Mouse (Mus musculus) cerebellum, adult 9-10 months (tissue): ENCODE results near the gene Ifit1bl2.
"Not testable (repeated sequence)": the region's sequence is repeated elsewhere in the genome, so short reads cannot be mapped to it uniquely, and the experiment has no call there.

Experiments used
- DNase-seq: peaks from one replicate; pipeline ENCODE4 v3.0.0; 2022

Ifit1bl2 gene

GRCm38 (mm10) chr19:34640623-34641022 lies at the start of gene Ifit1bl2, which contains the start of gene Ifit1:
TSS of gene Ifit1bl2 (minus strand) at chr19:34640743.
TSS of gene Ifit1 (plus strand) at chr19:34640871.
- DNase-seq: no peak

DNA sequence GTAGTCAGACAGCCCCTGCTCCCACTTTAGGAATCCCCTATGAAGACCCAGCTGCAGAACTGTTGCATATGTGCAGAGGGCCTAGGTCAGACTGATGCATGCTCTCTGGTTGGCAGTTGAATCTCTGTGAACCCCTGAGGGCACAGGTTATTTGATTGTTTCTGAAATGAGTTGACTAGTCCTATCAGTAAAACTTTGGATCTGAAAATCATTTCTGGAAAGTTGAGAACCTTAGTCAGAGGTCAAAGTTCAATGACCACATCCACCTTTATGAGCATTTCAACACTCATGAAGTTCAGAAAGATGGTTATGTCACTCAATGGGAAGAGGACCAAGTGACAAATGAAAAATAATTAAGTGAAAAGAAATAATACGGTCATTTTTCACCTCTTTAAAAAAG lies 45.0 kb upstream of the Ifit1bl2 start:
- DNase-seq: no peak

- no peak for DNase-seq
These were observed 44.3 kb upstream of the Ifit1bl2 start for GRCm38 (mm10) chr19:34684857-34685256.

DNA sequence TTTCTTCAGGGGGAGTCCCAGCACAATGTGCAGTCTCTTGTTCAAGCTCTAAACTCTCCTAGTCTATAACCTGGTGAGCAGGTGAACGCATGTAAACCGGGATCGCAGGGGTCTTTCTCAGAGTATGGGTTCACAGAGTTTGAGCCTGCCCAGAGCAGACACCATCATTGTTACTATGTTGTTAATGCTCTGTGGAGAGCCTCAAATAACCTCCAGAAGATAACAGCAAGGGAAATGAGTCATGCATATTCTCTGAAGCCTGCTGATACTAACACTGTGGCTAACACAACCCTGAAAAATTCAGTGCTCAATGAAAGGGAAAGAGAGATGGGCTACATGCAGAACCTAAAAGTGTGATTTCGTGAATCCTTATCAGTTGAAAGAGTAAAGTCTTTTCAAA lies 37.9 kb upstream of the Ifit1bl2 start:
- no peak for DNase-seq

DNA sequence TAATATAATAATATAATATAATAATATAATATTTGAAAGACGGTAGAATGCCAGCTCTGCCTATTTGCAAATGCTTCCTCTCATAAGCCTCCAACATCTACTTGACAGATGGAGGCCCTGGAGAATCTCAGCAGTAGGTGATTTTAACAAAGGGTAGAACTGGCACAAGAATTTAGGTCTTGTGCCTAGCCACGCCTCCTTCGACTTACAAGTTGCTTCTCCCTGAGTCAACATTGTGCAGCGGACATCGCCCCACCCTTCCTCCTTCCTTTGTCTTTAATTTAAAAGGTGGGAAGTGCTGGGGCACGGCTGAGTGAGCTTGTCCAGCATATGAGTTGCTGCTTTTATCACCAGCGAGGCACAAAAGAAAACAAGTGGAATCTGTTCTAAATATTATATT lies 32.9 kb upstream of the Ifit1bl2 start:
- DNase-seq: peak; percentile 59

GRCm38 (mm10) chr19:34666127-34666526 lies 25.6 kb upstream of the Ifit1bl2 start:
- DNase-seq: peak; percentile 70

- no peak for DNase-seq
These were observed 22.2 kb upstream of the Ifit1bl2 start for GRCm38 (mm10) chr19:34662740-34663139.

- DNase-seq: peak; percentile 70
These were observed 21.5 kb upstream of the Ifit1bl2 start for GRCm38 (mm10) chr19:34662067-34662507.

- no peak for DNase-seq
These were observed 16.2 kb upstream of the Ifit1bl2 start for GRCm38 (mm10) chr19:34656511-34657298.

DNA sequence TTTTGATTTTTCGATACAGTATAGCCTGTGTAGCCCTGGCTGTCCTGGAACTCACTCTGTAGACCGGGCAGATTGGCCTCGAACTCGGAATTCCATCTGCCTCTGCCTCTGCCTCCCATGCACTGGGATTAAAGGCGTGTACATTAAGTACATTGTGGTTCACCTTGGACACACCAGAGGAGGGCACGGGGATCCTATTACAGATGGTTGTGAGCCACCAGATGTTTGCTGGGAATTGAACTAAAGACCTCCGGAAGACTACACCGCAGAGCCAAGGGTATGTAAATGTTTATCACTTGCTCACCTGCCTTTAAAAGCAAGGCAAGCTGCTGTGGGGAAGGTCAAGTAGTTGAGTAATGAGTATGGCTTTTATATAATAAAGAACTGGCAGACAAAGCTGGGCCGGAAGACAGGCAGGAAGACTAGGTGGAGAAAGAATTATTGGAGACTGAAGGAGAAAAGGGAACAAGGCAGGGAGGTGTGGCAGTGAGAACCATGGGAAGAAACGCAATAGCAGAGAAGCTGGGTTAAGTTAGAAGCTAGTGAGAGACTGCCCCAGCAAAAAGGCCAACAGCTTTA lies 14.8 kb upstream of the Ifit1bl2 start:
- no peak for DNase-seq

DNA sequence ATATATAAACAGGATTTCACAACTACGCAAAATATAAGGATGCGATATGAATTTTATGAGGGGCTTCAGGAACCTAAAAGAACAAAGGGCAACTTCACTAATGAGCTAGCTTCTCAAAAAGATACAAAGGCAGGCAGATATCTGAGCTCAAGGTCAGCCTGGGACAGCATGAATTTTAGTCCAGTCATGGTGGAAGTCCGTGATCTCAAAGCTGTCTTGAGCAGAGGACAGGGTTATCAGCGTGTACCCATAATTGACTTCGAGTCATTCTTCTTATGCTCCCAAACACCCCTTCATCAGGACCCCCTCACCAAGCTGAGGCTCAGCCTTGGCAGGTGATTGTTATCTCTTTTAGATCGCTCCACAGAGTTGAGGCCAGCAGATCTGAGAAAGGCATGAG lies 10.5 kb upstream of the Ifit1bl2 start:
- DNase-seq: no peak

DNA sequence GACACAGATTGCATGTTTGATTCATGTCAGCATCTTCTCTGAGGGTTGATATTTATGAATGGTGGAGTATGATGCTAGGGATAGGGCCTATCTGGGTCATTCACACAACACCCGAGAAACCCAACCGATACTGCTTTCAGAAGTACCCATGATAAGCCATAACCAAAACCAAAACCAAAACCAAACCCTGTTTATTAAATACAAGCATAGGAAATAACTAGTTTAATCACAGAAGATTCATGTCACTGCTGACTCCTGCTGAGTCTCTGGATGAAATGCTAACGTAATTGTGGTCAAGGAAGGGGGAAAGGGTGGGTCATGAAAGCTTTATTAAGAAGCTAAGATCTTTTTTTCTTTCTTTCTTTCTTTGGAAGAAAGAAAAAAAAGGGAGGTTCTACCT lies 9.7 kb upstream of the Ifit1bl2 start:
- no peak for DNase-seq

DNA sequence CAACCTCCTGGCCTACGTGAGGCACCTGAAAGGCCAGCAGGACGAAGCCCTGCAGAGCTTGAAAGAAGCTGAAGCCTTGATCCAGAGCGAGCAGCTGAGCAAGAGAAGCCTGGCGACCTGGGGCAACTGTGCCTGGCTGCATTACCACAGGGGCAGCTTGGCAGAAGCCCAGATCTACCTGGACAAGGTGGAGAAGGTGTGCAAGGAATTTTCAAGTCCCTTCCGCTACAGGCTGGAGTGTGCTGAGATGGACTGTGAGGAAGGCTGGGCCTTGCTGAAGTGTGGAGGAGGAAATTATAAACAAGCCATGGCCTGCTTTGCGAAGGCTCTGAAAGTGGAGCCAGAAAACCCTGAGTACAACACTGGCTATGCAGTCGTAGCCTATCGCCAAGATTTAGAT lies 7.1 kb upstream of the Ifit1bl2 start:
- DNase-seq: not testable (repeated sequence)

DNA sequence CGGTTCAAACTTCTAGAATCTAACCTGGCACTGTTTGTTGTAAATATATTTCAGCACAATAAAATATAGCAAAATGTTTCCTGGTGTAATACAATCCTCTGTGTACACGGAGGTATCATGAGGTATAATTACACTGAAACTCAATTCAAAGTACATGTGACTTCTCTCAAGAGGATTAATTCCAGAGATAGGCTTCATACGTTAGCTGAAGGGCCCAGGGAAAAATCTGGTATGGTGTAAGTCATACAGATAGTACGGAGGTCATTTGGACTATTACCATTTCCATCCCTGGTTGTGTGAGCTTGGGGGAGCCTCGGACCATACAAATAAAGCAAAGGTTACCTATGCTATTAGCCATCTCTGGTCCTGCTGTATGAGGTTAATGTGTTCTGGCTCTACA lies 2.1 kb upstream of the Ifit1bl2 start:
- DNase-seq: no peak

DNA sequence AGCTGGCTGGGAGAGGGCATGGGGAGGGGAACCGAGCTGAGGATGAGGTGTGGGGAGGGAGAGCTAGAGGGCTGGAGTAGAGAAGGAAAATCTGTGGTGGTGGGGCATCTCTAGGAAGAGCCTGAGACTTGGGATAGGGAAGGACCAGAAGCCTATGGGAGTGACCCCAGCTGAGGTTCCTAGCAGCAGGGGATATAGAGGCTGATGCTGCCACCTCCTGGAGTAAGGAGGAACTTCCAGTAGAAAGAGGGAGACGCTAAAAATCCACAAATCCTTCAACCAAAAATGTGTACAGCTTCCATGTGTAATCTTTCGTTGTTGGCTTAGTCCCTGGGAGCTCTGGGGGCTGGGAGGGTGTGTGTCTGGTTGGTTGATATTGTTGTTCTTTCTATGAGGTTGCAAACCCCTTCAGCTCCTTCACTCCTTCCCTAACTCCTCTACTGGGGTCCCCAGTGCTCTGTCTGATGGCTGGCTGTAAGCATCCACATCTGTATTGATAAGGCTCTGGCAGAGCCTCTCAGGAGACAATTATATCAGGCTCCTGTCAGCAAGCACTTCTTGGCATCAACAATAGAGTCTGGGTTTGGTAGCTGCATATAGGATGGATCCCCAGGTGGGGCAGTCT lies 3.5 kb downstream of the Ifit1bl2 start:
- peak; percentile 5 for DNase-seq

GRCm38 (mm10) chr19:34633484-34633883 lies 7.1 kb downstream of the Ifit1bl2 start:
- no peak for DNase-seq

DNA sequence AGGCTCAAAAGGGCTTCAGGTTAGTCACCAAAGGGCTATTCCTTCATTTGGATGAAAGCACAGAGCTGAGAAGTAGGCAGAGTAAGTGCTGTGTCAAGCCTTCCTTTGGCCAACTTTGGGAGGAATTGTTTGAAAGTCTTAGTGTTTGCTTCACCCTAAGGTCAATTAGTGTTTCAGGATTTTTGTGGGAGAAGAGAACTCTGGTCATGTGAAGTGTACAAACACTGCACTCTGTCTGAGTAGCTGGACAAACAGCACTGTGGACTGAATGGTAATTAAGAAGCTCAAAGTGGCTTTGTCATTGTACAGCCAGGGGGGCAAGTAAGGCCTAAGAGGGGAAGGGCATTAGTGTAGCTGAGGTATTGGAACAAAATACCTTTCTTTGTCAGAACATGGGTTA lies 9.1 kb downstream of the Ifit1bl2 start:
- no peak for DNase-seq

DNA sequence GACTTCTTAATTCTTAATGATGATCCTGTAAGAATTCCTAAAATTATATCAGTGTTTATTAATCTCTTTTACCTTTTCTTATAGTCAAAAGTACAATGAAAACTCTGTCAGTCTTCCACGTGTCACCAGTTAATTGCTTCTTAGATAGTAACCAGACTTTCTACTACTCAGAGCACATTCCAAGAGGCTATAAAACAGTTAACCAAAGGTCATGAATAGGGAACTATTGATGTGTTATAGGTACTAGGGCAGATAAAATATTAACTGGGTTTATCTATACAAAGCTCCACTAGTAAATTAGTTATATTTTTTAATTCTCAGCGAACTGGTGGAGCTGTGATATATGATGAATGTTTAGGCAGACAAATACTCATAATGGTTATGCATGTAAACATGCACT lies 13.0 kb downstream of the Ifit1bl2 start:
- DNase-seq: no peak

DNA sequence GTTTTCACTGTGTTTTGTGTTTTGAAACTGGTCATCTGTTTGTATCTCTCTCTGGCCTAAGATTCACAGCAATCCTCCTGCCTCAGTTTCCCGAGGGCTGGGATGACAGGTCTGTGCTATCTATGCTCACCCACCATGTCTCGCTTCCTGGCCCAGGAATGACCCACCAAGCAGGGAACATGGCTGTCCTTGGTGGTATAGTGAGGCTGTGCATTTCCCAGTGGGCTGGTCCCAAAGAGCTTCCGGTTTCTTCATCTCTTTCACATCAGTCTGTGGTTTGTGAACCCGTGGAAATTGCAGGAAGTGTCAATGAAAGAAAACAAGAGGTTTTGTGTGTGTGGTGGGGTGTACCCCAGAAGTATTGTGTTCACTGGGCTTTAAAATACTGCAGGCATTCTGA lies 15.9 kb downstream of the Ifit1bl2 start:
- no peak for DNase-seq

- no peak for DNase-seq
These were observed 16.8 kb downstream of the Ifit1bl2 start for GRCm38 (mm10) chr19:34623781-34624180.

GRCm38 (mm10) chr19:34620871-34621270 lies 19.7 kb downstream of the Ifit1bl2 start:
- DNase-seq: no peak

DNA sequence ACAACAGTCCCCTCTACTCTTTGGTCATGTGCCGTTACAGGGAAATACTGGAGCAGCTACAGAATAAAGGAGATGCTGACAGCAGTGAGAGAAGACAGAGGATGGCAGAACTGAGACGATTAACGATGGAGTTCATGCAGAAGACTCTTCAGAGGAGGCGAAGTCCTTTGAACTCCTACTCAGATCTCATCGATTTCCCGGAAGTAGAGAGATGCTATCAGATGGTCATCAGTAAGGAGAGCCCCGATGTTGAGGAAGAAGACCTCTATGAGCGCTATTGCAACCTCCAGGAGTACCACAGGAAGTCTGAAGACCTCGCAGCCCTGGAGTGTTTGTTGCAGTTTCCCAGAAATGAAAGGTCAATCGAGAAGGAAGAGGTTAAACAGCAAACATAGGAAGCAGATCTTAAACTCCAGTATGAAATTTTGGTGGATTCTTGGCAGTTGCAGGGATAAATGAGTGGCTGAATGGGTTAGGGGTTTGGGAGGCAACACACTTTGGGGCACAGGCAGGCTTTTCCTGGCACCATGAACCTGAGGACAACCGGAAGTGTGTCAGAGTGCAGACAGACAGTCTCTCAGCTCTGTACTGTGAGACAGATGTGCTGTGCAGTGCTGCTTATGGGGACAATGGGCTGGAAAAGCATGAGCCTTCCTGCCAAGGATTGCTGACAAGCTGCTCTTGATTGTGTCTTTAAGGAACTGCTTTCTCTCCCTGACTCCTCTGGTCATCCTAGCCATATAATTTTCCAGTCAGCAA lies 28.1 kb downstream of the Ifit1bl2 start:
- not testable (repeated sequence) for DNase-seq

DNA sequence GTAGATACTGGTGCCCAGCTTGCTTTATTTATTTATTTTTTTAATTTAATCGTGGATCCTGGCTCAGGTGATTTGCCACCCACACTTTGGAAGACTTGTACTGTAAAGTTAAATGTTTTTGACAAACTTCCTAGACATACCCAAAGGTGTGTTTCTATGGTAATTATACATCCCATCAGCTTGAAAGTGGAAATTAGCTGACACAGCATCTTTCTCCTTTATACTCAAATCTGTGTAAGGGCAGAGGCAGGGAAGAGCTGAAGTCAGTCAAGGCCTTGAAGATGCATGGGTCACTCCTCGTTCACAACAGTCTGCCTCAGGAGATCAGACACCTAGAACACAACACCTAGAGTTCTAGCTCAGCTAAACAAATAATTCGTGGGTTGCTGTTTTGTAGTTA lies 30.4 kb downstream of the Ifit1bl2 start:
- not testable (repeated sequence) for DNase-seq
